Mouse (Mus musculus) Patski (cell line): Measurements from ENCODE around the gene Tmsb4x. TPM values are rescaled to one million over a fixed set of nuclear protein-coding genes. Genes with fewer than 3 reads are reported as not detected.

Experiments
- ATAC-seq: fragments of 100-300 bp; one replicate; pipeline ENCODE4 v1.8.0; 2021
- CTCF ChIA-PET: fragments of 350-600 bp; sonication (Branson Sonifier 250); formaldehyde crosslinking; loops from one replicate; lab custom pipeline; 2022; ENCODE audit warnings: inconsistent platforms; lab: Charles Lee
- POLR2A ChIA-PET: fragments of 350-600 bp; sonication (Branson Sonifier 250); formaldehyde crosslinking; loops from one replicate; lab custom pipeline; 2022; ENCODE audit warnings: antibody characterized with exemption, inconsistent platforms; lab: Charles Lee
- DNase-seq: peaks from one replicate; pipeline ENCODE4 v3.0.0-alpha.2; 2011; ENCODE audit warnings: low read depth, low spot score
- H3K27me3 ChIP-seq: fragments of 371-371 bp; one replicate; pipeline ENCODE4 v1.5.1; 2021
- CTCF ChIP-seq: fragments of 100-300 bp; IDR thresholded peaks from one replicate; pipeline ENCODE4 v1.5.1; 2021
- in situ Hi-C: fragments of 300-500 bp; cut with MboI; formaldehyde crosslinking; loops from 3 replicates; pipeline ENCODE4 v1.11.1; 2018; ENCODE audit warnings: low pct_unique_long_range_greater_than_20kb, mixed read lengths
- polyA plus RNA-seq: library from polyadenylated mRNA; unstranded; gene quantifications from one replicate; pipeline ENCODE4 v1.2.3, GENCODE M21; 2021

Gene Tmsb4x
- polyA plus RNA-seq, 1 experiment from 2014 or later = 1,635 TPM

GRCm38 (mm10) chrX:167212707-167213106, 3.6 kb upstream of the Tmsb4x start:
- POLR2A ChIA-PET = no interaction called here
- in situ Hi-C loops = no loop called here
- DNase-seq (no peak), ATAC-seq (no peak)
- CTCF ChIA-PET = interaction anchor here (0.9 to 2.1 kb wide), 7 partner anchors 9 to 1042 kb away, joined by 3 to 16 read pairs (median 5); partner anchors contain the start of gene Gemin8
- H3K27me3 ChIP-seq = no peaks in the 10 kb centered on the region
- no peak for TF ChIP-seq CTCF

- no peak for TF ChIP-seq CTCF
- in situ Hi-C loops = no loop called here
- ChIA-PET POLR2A (no interaction called here), CTCF (interaction anchor here (1.1 to 2.1 kb wide), 6 partner anchors 9 to 1042 kb away, joined by 3 to 16 read pairs (median 6); partner anchors contain the start of gene Gemin8)
- ATAC-seq (no peak), DNase-seq (no peak)
- no peaks in the 10 kb centered on the region for H3K27me3 ChIP-seq
Measured at GRCm38 (mm10) chrX:167211871-167212555, 2.9 kb upstream of the Tmsb4x start.

DNA sequence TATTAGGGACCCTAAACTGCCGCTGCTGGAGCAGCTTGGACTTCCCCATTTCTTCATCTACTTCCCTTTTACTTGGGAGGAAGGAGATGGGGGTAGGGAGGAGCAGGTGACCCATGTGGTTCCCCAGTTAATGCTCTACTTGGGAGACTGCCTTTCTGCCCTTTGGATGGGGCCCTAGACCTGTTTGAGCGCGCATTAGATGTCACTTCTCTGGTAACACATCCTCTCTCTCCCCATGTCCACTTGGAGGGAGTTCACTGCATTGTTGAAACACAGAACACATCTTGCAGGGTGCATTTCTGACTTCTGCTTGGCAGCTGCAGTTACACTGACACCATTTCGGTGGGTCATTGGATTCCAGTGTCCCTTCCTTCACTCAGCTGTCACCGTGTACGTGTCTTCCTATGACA, 1.2 kb upstream of the Tmsb4x start:
- TF ChIP-seq CTCF = no peak
- ChIA-PET POLR2A (no interaction called here), CTCF (no interaction called here)
- ATAC-seq (no peak), DNase-seq (no peak)
- H3K27me3 ChIP-seq = no peaks in the 10 kb centered on the region
- in situ Hi-C loops = no loop called here

DNA sequence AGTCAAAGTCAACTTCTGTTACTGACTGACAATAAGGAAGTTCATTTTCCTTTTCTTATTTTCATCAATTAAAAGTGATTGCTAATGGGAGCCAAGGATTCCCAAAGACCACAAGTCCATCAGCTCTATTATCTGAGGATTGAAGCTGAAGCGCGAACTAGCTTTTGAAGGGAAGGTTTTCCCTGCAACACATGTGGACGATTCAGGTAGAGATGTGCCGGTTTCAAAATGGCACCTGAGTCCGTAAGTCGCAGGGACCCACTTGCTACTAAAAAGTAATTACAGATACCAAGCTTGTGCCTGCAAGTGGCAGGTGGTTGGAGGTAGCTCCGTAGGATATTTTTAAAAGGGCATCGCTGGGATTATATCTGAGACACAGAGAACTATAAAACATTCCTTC, 713 bp upstream of the Tmsb4x start:
- no peak for TF ChIP-seq CTCF
- DNase-seq (no peak), ATAC-seq (no peak)
- H3K27me3 ChIP-seq = no peaks in the 10 kb centered on the region
- POLR2A ChIA-PET = no interaction called here
- CTCF ChIA-PET = no interaction called here
- in situ Hi-C loops = no loop called here

DNA sequence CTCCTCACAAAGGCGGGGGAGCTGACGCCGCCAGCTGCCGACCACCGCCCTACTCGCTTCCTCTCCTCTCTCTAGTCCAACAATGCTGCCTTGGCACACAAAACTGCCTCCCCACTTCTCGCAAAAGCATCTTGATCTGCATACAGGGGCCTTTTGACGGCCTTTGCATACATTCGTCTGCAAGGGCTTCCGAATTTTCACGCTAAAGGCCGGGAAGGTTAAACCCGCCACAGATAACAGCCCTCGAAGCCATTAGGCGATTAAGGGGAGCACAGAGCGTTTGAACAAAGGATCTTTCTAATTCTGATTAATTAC, 652 bp downstream of the Tmsb4x start:
- ChIA-PET CTCF (no interaction called here), POLR2A (interaction anchor here (0.6 to 1.7 kb wide), 5 partner anchors 13 to 938 kb away, joined by 3 to 5 read pairs (median 4); no protein-coding TSS in a partner anchor)
- peaks cover 8% of the 10 kb centered on the region for H3K27me3 ChIP-seq
- DNase-seq (no peak), ATAC-seq (no peak)
- TF ChIP-seq CTCF = no peak
- in situ Hi-C loops = no loop called here

DNA sequence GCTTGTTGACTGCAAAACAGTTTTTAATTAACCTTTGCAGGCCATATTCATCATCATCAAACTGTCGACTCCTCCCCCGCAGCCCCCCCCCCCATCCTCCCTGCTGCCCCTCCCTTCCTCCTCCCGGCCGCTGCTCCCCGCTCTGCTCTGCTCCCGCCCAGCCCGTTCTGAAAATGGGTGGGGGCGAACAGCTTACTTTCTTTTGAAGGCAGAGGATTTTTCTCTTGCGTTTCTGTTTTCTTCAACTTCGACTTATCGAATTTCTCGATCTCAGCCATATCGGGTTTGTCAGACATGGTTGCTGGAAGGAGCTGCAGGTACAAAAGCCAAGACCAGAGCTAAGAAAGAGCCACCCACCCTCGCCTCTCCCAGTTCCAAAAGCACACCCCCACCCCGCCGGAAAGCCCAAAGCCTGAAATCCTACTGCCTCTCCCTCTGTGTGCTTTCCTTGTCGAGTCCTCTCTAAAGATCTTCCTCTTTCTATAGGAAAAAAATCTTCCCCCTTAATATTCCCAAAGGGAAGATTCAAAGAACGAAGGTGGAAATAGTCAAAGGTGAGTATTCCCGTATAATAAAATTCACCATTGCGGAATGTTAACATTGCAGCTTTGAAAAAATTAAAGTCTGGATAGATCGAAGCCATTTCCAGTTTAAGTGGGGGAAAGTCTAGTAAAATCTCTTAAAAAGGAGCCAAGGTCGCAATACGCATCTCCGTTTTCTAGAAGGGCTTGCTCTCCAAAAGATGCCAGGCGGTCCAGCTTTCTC, 1.2 kb downstream of the Tmsb4x start:
- ATAC-seq (no peak), DNase-seq (no peak)
- POLR2A ChIA-PET = interaction anchor here (0.6 to 1.7 kb wide), 7 partner anchors 12 to 937 kb away, joined by 3 to 5 read pairs (median 3); no protein-coding TSS in a partner anchor
- CTCF ChIA-PET = interaction anchor here (1.0 kb wide), 1 partner anchor 547 kb away, joined by 3 read pairs; no protein-coding TSS in a partner anchor
- no peak for TF ChIP-seq CTCF
- H3K27me3 ChIP-seq = peaks cover 8% of the 10 kb centered on the region
- in situ Hi-C loops = no loop called here

DNA sequence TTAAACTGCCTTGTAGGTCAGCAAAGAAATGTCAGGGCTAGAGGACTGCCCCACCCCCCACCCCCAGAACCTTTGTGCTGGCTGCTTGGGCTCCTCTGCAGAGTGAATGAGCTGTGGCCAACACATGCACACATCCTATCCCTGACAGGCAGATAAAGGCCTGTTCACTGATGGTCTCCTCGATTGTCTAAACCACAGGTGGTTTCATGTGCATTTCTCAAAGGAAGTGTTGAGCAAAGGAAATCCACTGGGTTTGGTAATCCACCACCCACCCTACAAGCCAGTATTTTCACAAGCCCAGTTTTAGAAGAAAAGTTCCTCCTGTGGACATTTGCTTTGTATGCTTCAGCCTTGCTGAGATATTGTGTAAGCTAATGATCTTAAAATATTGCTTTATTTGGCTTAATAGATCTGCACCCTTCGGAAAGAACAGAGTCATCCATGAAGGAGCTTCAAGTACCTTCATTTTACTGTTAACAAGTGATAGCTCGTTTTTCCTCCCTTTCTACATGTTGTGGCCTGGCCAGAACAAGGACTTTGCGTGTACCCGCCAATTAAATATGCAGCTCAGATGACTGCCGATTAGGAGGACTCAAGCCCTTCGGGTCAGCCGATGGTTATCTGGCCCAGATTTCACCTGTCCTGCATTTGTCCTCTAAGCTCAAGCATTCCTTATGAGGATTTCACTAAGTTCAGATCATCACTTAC, 3.1 kb downstream of the Tmsb4x start:
- DNase-seq (no peak), ATAC-seq (peak; percentile 36)
- CTCF ChIA-PET = no interaction called here
- in situ Hi-C loops = no loop called here
- POLR2A ChIA-PET = interaction anchor here (0.7 to 1.7 kb wide), 3 partner anchors 60 to 429 kb away, joined by 3 read pairs; no protein-coding TSS in a partner anchor
- TF ChIP-seq CTCF = no peak
- peaks cover 13% of the 10 kb centered on the region for H3K27me3 ChIP-seq

DNA sequence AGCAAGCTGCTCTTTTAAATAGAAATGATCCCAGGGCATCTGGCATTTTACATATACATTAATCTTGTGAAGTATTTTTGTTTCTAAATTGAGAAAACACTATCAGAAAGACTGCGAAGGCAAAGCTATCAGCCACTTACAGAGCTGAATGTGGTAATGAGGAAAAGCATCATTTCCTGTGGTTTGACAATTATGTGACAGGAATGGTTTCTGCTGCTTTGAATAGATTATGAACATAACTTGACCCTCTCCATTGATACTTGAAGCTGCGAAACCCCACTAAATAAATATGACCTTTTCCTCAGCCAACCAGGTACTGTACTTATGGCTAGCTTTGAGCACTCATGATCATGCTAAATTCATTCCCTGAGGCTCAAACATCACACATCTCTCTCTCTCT, 7.8 kb downstream of the Tmsb4x start:
- no peak for DNase-seq
- ChIA-PET POLR2A (no interaction called here), CTCF (interaction anchor here (1.8 kb wide), 1 partner anchor 13 kb away, joined by 4 read pairs; no protein-coding TSS in a partner anchor)
- peaks cover 20% of the 10 kb centered on the region for H3K27me3 ChIP-seq
- TF ChIP-seq CTCF = no peak
- in situ Hi-C loops = no loop called here
- no peak for ATAC-seq

DNA sequence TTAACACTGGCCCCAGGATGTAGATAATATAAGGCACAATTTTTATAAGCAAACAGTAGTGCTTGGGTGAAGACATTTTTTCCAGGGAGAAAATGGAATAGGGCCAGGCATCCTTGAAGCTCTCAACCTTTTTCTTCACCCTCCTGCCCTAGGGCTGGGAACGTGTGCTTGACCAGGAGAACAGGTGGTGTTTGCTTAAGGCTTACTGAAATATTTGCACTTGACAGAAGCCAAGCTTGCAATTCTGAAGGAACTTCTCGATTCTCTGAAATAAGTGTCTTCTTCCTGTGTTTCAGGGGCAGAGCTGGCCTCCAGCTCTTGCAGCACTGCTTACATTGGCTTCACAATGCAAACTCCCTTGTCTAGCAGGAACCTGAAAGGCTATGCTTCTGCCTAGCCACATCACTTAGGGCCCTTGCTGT, 13.9 kb downstream of the Tmsb4x start:
- POLR2A ChIA-PET = interaction anchor here (1.4 kb wide), 1 partner anchor 13 kb away, joined by 4 read pairs; no protein-coding TSS in a partner anchor
- CTCF ChIA-PET = interaction anchor here (0.9 to 1.2 kb wide), 2 partner anchors 28 to 29 kb away, joined by 3 read pairs; no protein-coding TSS in a partner anchor
- in situ Hi-C loops = no loop called here
- DNase-seq (no peak), ATAC-seq (no peak)
- TF ChIP-seq CTCF = no peak
- peaks cover 13% of the 10 kb centered on the region for H3K27me3 ChIP-seq

DNA sequence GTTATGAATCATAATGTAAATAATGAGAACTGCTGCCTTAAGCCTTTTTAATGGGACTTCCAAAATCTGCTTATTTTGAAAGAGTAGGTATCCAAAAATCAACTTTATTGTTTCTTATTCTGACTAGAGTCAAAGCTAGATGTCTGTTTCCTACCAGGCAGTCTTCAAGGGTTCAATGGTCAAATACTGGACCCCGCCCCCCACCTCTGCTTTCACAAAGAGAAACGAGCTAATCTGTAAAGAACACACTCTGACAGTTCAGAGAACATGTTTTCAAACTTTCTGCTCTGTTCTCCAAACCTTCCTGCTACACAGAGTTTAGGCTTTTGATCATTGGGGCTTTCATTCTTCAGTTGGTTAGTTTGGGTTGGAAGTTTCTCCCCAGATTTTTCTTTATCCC, 22.8 kb downstream of the Tmsb4x start:
- no peak for TF ChIP-seq CTCF
- peaks cover 36% of the 10 kb centered on the region for H3K27me3 ChIP-seq
- no peak for DNase-seq
- ChIA-PET CTCF (no interaction called here), POLR2A (no interaction called here)
- no peak for ATAC-seq
- in situ Hi-C loops = no loop called here
